Mouse (Mus musculus): Measurements from ENCODE around the gene 4933428G20Rik.
A peak's percentile ranks its signal among the peaks of the same experiment; 100 is the strongest.

Gene 4933428G20Rik

GRCm38 (mm10) chr11:97532950-97533582 lies 32.9 kb upstream of the 4933428G20Rik start:
- DNase-seq (ENCODE audit: low read depth, low spot score), result peak; percentile 74

GRCm38 (mm10) chr11:97532354-97532753 lies 32.2 kb upstream of the 4933428G20Rik start:
- peak; percentile 68 for DNase-seq (ENCODE audit: low read depth, low spot score)

- DNase-seq (ENCODE audit: low read depth, low spot score), result peak; percentile 96
These were observed 31.5 kb upstream of the 4933428G20Rik start for GRCm38 (mm10) chr11:97531381-97532260.

- no peak for DNase-seq (ENCODE audit: low read depth, low spot score)
These were observed 30.8 kb upstream of the 4933428G20Rik start for GRCm38 (mm10) chr11:97530961-97531360.

- DNase-seq (ENCODE audit: low read depth, low spot score), result no peak
These were observed 29.9 kb upstream of the 4933428G20Rik start for GRCm38 (mm10) chr11:97530069-97530468.

GRCm38 (mm10) chr11:97528282-97528808 lies 28.2 kb upstream of the 4933428G20Rik start:
- DNase-seq (ENCODE audit: low read depth, low spot score), result no peak

- no peak for DNase-seq (ENCODE audit: low read depth, low spot score)
These were observed 25.2 kb upstream of the 4933428G20Rik start for GRCm38 (mm10) chr11:97525313-97525712.

GRCm38 (mm10) chr11:97524306-97524705 lies 24.2 kb upstream of the 4933428G20Rik start:
- no peak for DNase-seq (ENCODE audit: low read depth, low spot score)

GRCm38 (mm10) chr11:97523827-97524261 lies 23.7 kb upstream of the 4933428G20Rik start:
- DNase-seq (ENCODE audit: low read depth, low spot score), result no peak

GRCm38 (mm10) chr11:97523107-97523506 lies 23.0 kb upstream of the 4933428G20Rik start:
- no peak for DNase-seq (ENCODE audit: low read depth, low spot score)

GRCm38 (mm10) chr11:97521741-97522474 lies 21.8 kb upstream of the 4933428G20Rik start:
- DNase-seq (ENCODE audit: low read depth, low spot score), result no peak

- no peak for DNase-seq (ENCODE audit: low read depth, low spot score)
These were observed 20.4 kb upstream of the 4933428G20Rik start for GRCm38 (mm10) chr11:97520541-97520940.

GRCm38 (mm10) chr11:97513066-97513465 lies 12.9 kb upstream of the 4933428G20Rik start:
- no peak for DNase-seq (ENCODE audit: low read depth, low spot score)

GRCm38 (mm10) chr11:97512511-97512910 lies 12.4 kb upstream of the 4933428G20Rik start:
- no peak for DNase-seq (ENCODE audit: low read depth, low spot score)

GRCm38 (mm10) chr11:97511661-97512369 lies 11.7 kb upstream of the 4933428G20Rik start:
- DNase-seq (ENCODE audit: low read depth, low spot score), result peak; percentile 60

GRCm38 (mm10) chr11:97510966-97511660 lies 11.0 kb upstream of the 4933428G20Rik start:
- DNase-seq (ENCODE audit: low read depth, low spot score), result peak; percentile 65

- no peak for DNase-seq (ENCODE audit: low read depth, low spot score)
These were observed 9.8 kb upstream of the 4933428G20Rik start for GRCm38 (mm10) chr11:97509715-97510485.

GRCm38 (mm10) chr11:97509058-97509457 lies 8.9 kb upstream of the 4933428G20Rik start:
- DNase-seq (ENCODE audit: low read depth, low spot score), result no peak

GRCm38 (mm10) chr11:97508198-97508597 lies 8.1 kb upstream of the 4933428G20Rik start:
- no peak for DNase-seq (ENCODE audit: low read depth, low spot score)

GRCm38 (mm10) chr11:97506331-97506730 lies 6.2 kb upstream of the 4933428G20Rik start:
- no peak for DNase-seq (ENCODE audit: low read depth, low spot score)
